Mouse (Mus musculus) forebrain, embryonic 13.5 days (tissue): ENCODE data around the gene Agtr2. TPM values are rescaled to one million over a fixed set of nuclear protein-coding genes. Genes with fewer than 3 reads are reported as not detected.
"Not testable (repeated sequence)": the region's sequence is repeated elsewhere in the genome, so short reads cannot be mapped to it uniquely, and the experiment has no call there.

Source experiments
- ATAC-seq: fragments of 200-750 bp; cut with Nextera tagmentation; 2 replicates; pipeline ENCODE4 v1.8.0; 2017
- H3K27ac ChIP-seq: fragments of 300-500 bp; sonication (generic); 2 replicates; pipeline ENCODE4 v1.5.1; 2015; ENCODE audit warnings: inconsistent platforms, mild to moderate bottlenecking, moderate library complexity
- H3K27me3 ChIP-seq: fragments of 300-500 bp; sonication (generic); 2 replicates; pipeline ENCODE4 v1.6.1; 2015; ENCODE audit warnings: mild to moderate bottlenecking, inconsistent platforms
- H3K36me3 ChIP-seq: fragments of 300-500 bp; sonication (generic); 2 replicates; pipeline ENCODE4 v1.6.1; 2015; ENCODE audit warnings: mild to moderate bottlenecking, inconsistent platforms; ENCODE audit not compliant: poor library complexity, severe bottlenecking
- H3K4me1 ChIP-seq: fragments of 300-500 bp; sonication (generic); 2 replicates; pipeline ENCODE4 v1.6.1; 2015; ENCODE audit warnings: inconsistent platforms
- H3K4me2 ChIP-seq: fragments of 300-500 bp; sonication (generic); 2 replicates; pipeline ENCODE4 v1.6.1; 2015; ENCODE audit warnings: inconsistent platforms, mild to moderate bottlenecking, moderate library complexity
- H3K4me3 ChIP-seq: fragments of 300-500 bp; sonication (generic); 2 replicates; pipeline ENCODE4 v1.5.1; 2015; ENCODE audit warnings: mild to moderate bottlenecking, inconsistent platforms
- H3K9ac ChIP-seq: fragments of 300-500 bp; sonication (generic); 2 replicates; pipeline ENCODE4 v1.6.1; 2015; ENCODE audit warnings: mild to moderate bottlenecking, inconsistent platforms
- H3K9me3 ChIP-seq: fragments of 300-500 bp; sonication (generic); replicated peaks from 2 replicates; pipeline ENCODE4 v1.6.1; 2016; ENCODE audit warnings: inconsistent platforms
- WGBS: fragments of 180-500 bp; shearing (Covaris S2); methylation state at CpG from one replicate; pipeline ENCODE4 v1.1.7; 2015; 5-methylcytosine and 5-hydroxymethylcytosine counted together
- polyA plus RNA-seq: library from polyadenylated mRNA; unstranded; fragments of >200 nt; fragmentation: Nextera tagmentation; extraction: Ambion mirVana; gene quantifications from 2 replicates; pipeline ENCODE4 v1.2.1, GENCODE M21; 2015

Agtr2 gene
- polyA plus RNA-seq, result 0.39 and 0.71 TPM in 2 replicates

- H3K4me3 ChIP-seq, result no peak within 1 kb of the TSS
- no peak within 1 kb of the TSS for H3K27ac ChIP-seq
- no peaks in the 10 kb centered on the region for H3K9me3 ChIP-seq
- no peak within 1 kb of the TSS for H3K9ac ChIP-seq
- 82% methylated on average over 5 of the region's 5 CpGs for WGBS
- ATAC-seq, result no peak
- no peak within 1 kb of the TSS for H3K4me2 ChIP-seq
- H3K36me3 ChIP-seq, result no peaks in the 10 kb centered on the region
- no peaks in the 10 kb centered on the region for H3K4me1 ChIP-seq
- H3K27me3 ChIP-seq, result no peaks in the 10 kb centered on the region
Measured at GRCm38 (mm10) chrX:21484414-21484813, at the start of gene Agtr2. TSS of gene Agtr2 (plus strand) at chrX:21484544.

DNA sequence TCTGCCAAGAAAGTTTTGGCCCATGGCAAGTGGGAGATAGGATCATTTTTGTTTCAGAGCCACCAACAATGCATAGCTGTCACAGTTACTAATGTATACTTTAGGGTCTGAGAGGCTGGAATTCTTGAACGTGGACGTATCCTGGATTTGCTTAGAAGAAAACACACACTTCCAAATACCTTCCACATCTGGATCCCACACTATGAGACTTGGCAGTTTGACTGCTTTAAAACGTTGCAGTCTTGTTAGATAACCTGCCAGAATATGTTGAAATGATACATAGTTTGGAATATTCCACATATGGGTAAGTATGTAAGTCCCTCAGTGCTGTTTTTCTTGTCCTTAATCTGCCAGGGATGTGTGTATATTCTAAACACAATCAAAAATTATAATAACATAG lies 31.8 kb upstream of the Agtr2 start:
- ATAC-seq, result no peak

GRCm38 (mm10) chrX:21488111-21488510 lies 3.8 kb downstream of the Agtr2 start:
- no peaks in the 10 kb centered on the region for H3K9me3 ChIP-seq
- H3K36me3 ChIP-seq, result no peaks in the 10 kb centered on the region
- no peak overlapping the region for H3K4me2 ChIP-seq
- H3K9ac ChIP-seq, result no peak overlapping the region
- whole genome bisulfite sequencing, result 48% methylated on average over 2 of the region's 2 CpGs
- H3K27ac ChIP-seq, result no peak overlapping the region
- no peak overlapping the region for H3K4me3 ChIP-seq
- no peaks in the 10 kb centered on the region for H3K27me3 ChIP-seq
- ATAC-seq, result no peak
- H3K4me1 ChIP-seq, result no peaks in the 10 kb centered on the region

More for the DNA sequence above, 31.8 kb upstream of the Agtr2 start:
- Histone ChIP-seq H3K4me1 (no peaks in the 10 kb centered on the region), H3K4me2 (no peak overlapping the region), H3K9me3 (no peaks in the 10 kb centered on the region), H3K36me3 (no peaks in the 10 kb centered on the region), H3K27ac (no peak overlapping the region), H3K27me3 (no peaks in the 10 kb centered on the region), H3K4me3 (no peak overlapping the region), H3K9ac (no peak overlapping the region)
- WGBS, result 79% methylated on average over 3 of the region's 3 CpGs

DNA sequence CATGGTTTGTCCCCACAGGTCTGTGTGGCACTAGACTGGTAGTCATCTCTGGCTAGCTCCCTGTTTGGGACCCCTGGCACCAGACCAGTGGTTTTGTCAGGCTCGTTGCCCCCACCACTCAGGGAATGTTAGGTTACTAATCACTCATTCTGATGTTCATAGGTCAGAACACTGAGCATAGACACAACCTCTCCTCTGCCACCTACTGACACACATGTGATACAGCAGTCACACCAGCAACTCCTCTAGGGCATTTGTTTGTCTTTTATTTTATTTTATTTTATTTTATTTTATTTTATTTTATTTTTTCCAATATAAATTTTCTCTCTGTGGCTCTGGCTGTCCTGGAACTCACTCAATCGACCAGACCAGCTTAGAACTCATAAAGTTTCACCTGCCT lies 15.9 kb downstream of the Agtr2 start:
- no peak for ATAC-seq
- 38% methylated on average over 2 of the region's 2 CpGs for WGBS
- H3K36me3 ChIP-seq, result no peaks in the 10 kb centered on the region
- H3K4me1 ChIP-seq, result no peaks in the 10 kb centered on the region
- H3K4me3 ChIP-seq, result no peak overlapping the region
- H3K27ac ChIP-seq, result no peak overlapping the region
- no peak overlapping the region for H3K9ac ChIP-seq
- no peaks in the 10 kb centered on the region for H3K27me3 ChIP-seq
- no peak overlapping the region for H3K4me2 ChIP-seq
- 0 out of 2 replicates have a peak, but pooled peaks cover 4% of the 10 kb centered on the region for H3K9me3 ChIP-seq

GRCm38 (mm10) chrX:21507333-21507732 lies 23.0 kb downstream of the Agtr2 start:
- H3K9me3 ChIP-seq, H3K36me3 ChIP-seq, H3K4me1 ChIP-seq, H3K27ac ChIP-seq, H3K9ac ChIP-seq, H3K27me3 ChIP-seq, H3K4me3 ChIP-seq, H3K4me2 ChIP-seq, ATAC-seq: not testable (repeated sequence)
- WGBS, result 82% methylated on average over 2 of the region's 2 CpGs

GRCm38 (mm10) chrX:21522590-21522989 lies 38.2 kb downstream of the Agtr2 start:
- no peak overlapping the region for H3K9ac ChIP-seq
- no peaks in the 10 kb centered on the region for H3K4me1 ChIP-seq
- H3K9me3 ChIP-seq, result no peaks in the 10 kb centered on the region; the same call in 1 of the 2 replicates
- H3K27me3 ChIP-seq, result no peaks in the 10 kb centered on the region
- no peak for ATAC-seq
- H3K36me3 ChIP-seq, result no peaks in the 10 kb centered on the region
- no peak overlapping the region for H3K4me2 ChIP-seq
- 83% methylated on average over 4 of the region's 4 CpGs for WGBS
- H3K4me3 ChIP-seq, result no peak overlapping the region
- no peak overlapping the region for H3K27ac ChIP-seq

Other genes with a start within 250 kb of the Agtr2 start
- gene Slc6a14, start 230.4 kb downstream of the Agtr2 start, polyA plus RNA-seq, result not detected in 2 replicates